Mouse (Mus musculus): Measurements from ENCODE around the gene 1810049J17Rik. TPM values are rescaled to one million over a fixed set of nuclear protein-coding genes. Genes with fewer than 3 reads are reported as not detected.

Gene 1810049J17Rik
- total RNA-seq, 2 experiments from 2014 or later = not detected

GRCm38 (mm10) chr15:12314584-12314983 lies 7.1 kb downstream of the 1810049J17Rik start:
- intact Hi-C loops (cut with DNase I) = no loop called here
- no peak for DNase-seq

- intact Hi-C loops (cut with DNase I) = no loop called here
- DNase-seq = no peak
Measured at GRCm38 (mm10) chr15:12313255-12313654, 8.4 kb downstream of the 1810049J17Rik start.

GRCm38 (mm10) chr15:12311465-12311864 lies 10.2 kb downstream of the 1810049J17Rik start:
- DNase-seq = no peak
- intact Hi-C loops (cut with DNase I) = no loop called here

- intact Hi-C loops (cut with DNase I) = no loop called here
- no peak for DNase-seq
Measured at GRCm38 (mm10) chr15:12310676-12311075, 11.0 kb downstream of the 1810049J17Rik start.

- intact Hi-C loops (cut with DNase I) = no loop called here
- DNase-seq = no peak
Measured at GRCm38 (mm10) chr15:12308539-12308938, 13.2 kb downstream of the 1810049J17Rik start.

- no peak for DNase-seq
- intact Hi-C loops (cut with DNase I) = no loop called here
Measured at GRCm38 (mm10) chr15:12307114-12307513, 14.6 kb downstream of the 1810049J17Rik start.

- intact Hi-C loops (cut with DNase I) = no loop called here
- DNase-seq = no peak
Measured at GRCm38 (mm10) chr15:12306188-12307071, 15.3 kb downstream of the 1810049J17Rik start.

GRCm38 (mm10) chr15:12301771-12302170 lies 19.9 kb downstream of the 1810049J17Rik start:
- intact Hi-C loops (cut with DNase I) = no loop called here
- DNase-seq = no peak

GRCm38 (mm10) chr15:12298231-12298737 lies 23.4 kb downstream of the 1810049J17Rik start:
- DNase-seq = no peak
- intact Hi-C loops (cut with DNase I) = no loop called here

- intact Hi-C loops (cut with DNase I) = no loop called here
- DNase-seq = no peak
Measured at GRCm38 (mm10) chr15:12296228-12296627, 25.5 kb downstream of the 1810049J17Rik start.

- no peak for DNase-seq
- intact Hi-C loops (cut with DNase I) = no loop called here
Measured at GRCm38 (mm10) chr15:12291757-12292156, 29.9 kb downstream of the 1810049J17Rik start.

GRCm38 (mm10) chr15:12290330-12290729 lies 31.4 kb downstream of the 1810049J17Rik start:
- no peak for DNase-seq
- intact Hi-C loops (cut with DNase I) = no loop called here

- intact Hi-C loops (cut with DNase I) = no loop called here
- DNase-seq = no peak
Measured at GRCm38 (mm10) chr15:12285535-12285809, 36.2 kb downstream of the 1810049J17Rik start.

- no peak for DNase-seq
- intact Hi-C loops (cut with DNase I) = no loop called here
Measured at GRCm38 (mm10) chr15:12284794-12285534, 36.7 kb downstream of the 1810049J17Rik start.

- intact Hi-C loops (cut with DNase I) = no loop called here
- no peak for DNase-seq
Measured at GRCm38 (mm10) chr15:12279816-12280215, 41.9 kb downstream of the 1810049J17Rik start.

- intact Hi-C loops (cut with DNase I) = no loop called here
Measured at GRCm38 (mm10) chr15:12275091-12275623, 46.5 kb downstream of the 1810049J17Rik start.

GRCm38 (mm10) chr15:12274053-12274769 lies 47.5 kb downstream of the 1810049J17Rik start:
- DNase-seq = no peak
- intact Hi-C loops (cut with DNase I) = loop anchor here (5.0 kb wide), 1 partner anchor 182 kb away; no protein-coding TSS in a partner anchor

More at GRCm38 (mm10) chr15:12275091-12275623, 46.5 kb downstream of the 1810049J17Rik start:
- DNase-seq = no peak

- intact Hi-C loops (cut with DNase I) = loop anchor here (5.0 kb wide), 1 partner anchor 181 kb away; no protein-coding TSS in a partner anchor
- DNase-seq = no peak
Measured at GRCm38 (mm10) chr15:12273325-12274052, 48.2 kb downstream of the 1810049J17Rik start.

All from gastrocnemius, postnatal 36 days (tissue).